Mouse (Mus musculus) olfactory bulb, adult 2 months (tissue): Measurements from ENCODE around the gene Gm10912.

Source experiments
- CTCF ChIP-seq: fragments of 200-500 bp; IDR thresholded peaks from 2 replicates; pipeline ENCODE4 v1.5.1; 2012; ENCODE audit warnings: low read depth, mild to moderate bottlenecking, low read length, moderate library complexity; ENCODE audit not compliant: insufficient read depth
- POLR2A ChIP-seq: fragments of 200-500 bp; IDR thresholded peaks from 2 replicates; pipeline ENCODE4 v1.6.1; 2012; ENCODE audit warnings: mild to moderate bottlenecking, low read depth, low read length, moderate library complexity; ENCODE audit not compliant: insufficient read depth

GRCm38 (mm10) chr2:104029074-104029473 lies 36.6 kb upstream of the Gm10912 start:
- TF ChIP-seq CTCF (no peak), POLR2A (no peak)
